Mouse (Mus musculus) NIH3T3 (cell line): ENCODE measurements around the gene Akap17b.
A peak's percentile ranks its signal among the peaks of the same experiment; 100 is the strongest.

Source experiments
- DNase-seq: peaks from one replicate; pipeline ENCODE4 v3.0.0-alpha.2; 2012; ENCODE audit warnings: low read depth

Gene Akap17b

GRCm38 (mm10) chrX:36644657-36645551 lies at the start of gene Akap17b:
Akap17b (minus strand) TSS chrX:36645395.
- DNase-seq: peak; percentile 89

GRCm38 (mm10) chrX:36691365-36691764 lies 46.2 kb upstream of the Akap17b start:
- no peak for DNase-seq

GRCm38 (mm10) chrX:36689655-36690054 lies 44.5 kb upstream of the Akap17b start:
- DNase-seq: no peak

GRCm38 (mm10) chrX:36676836-36677235 lies 31.6 kb upstream of the Akap17b start:
- peak; percentile 31 for DNase-seq

- no peak for DNase-seq
These were observed 27.5 kb upstream of the Akap17b start for GRCm38 (mm10) chrX:36672708-36673107.

- peak; percentile 7 for DNase-seq
These were observed 5.1 kb downstream of the Akap17b start for GRCm38 (mm10) chrX:36640046-36640445.

GRCm38 (mm10) chrX:36630771-36631170 lies 14.4 kb downstream of the Akap17b start:
- peak; percentile 9 for DNase-seq

GRCm38 (mm10) chrX:36628102-36628501 lies 17.1 kb downstream of the Akap17b start:
- no peak for DNase-seq

- no peak for DNase-seq
These were observed 36.1 kb downstream of the Akap17b start for GRCm38 (mm10) chrX:36609117-36609516.

GRCm38 (mm10) chrX:36604040-36604439 lies 41.2 kb downstream of the Akap17b start:
- no peak for DNase-seq

GRCm38 (mm10) chrX:36602926-36603325 lies 42.3 kb downstream of the Akap17b start:
- no peak for DNase-seq

GRCm38 (mm10) chrX:36600066-36600465 lies 45.1 kb downstream of the Akap17b start:
- no peak for DNase-seq

- peak; percentile 77 for DNase-seq
These were observed 45.5 kb downstream of the Akap17b start for GRCm38 (mm10) chrX:36599656-36600055.

- peak; percentile 65 for DNase-seq
These were observed 46.3 kb downstream of the Akap17b start for GRCm38 (mm10) chrX:36598861-36599344.

GRCm38 (mm10) chrX:36598390-36598810 lies 46.8 kb downstream of the Akap17b start:
- DNase-seq: peak; percentile 9

GRCm38 (mm10) chrX:36597707-36598389 lies 47.3 kb downstream of the Akap17b start, which contains the start of gene Pgrmc1:
Pgrmc1 (plus strand) TSS chrX:36598206.
- peak; percentile 90 for DNase-seq

- peak; percentile 77 for DNase-seq
These were observed 48.6 kb downstream of the Akap17b start for GRCm38 (mm10) chrX:36596483-36597120.

GRCm38 (mm10) chrX:36595247-36595646 lies 49.9 kb downstream of the Akap17b start:
- no peak for DNase-seq

- DNase-seq: no peak
These were observed 53.7 kb downstream of the Akap17b start for GRCm38 (mm10) chrX:36591539-36591938.

GRCm38 (mm10) chrX:36591120-36591519 lies 54.1 kb downstream of the Akap17b start:
- DNase-seq: peak; percentile 31

- DNase-seq: no peak
These were observed 54.9 kb downstream of the Akap17b start for GRCm38 (mm10) chrX:36590266-36590665.
